Mouse (Mus musculus) intestine, embryonic 15.5 days (tissue): ENCODE measurements around the gene Arid1b. TPM values are rescaled to one million over a fixed set of nuclear protein-coding genes. Genes with fewer than 3 reads are reported as not detected.
"Not testable (repeated sequence)": the region's sequence is repeated elsewhere in the genome, so short reads cannot be mapped to it uniquely, and the experiment has no call there.

Experiments
- ATAC-seq: fragments of 200-750 bp; cut with Nextera tagmentation; 2 replicates; pipeline ENCODE4 v1.8.0; 2017; ENCODE audit warnings: moderate TSS enrichment, moderate library complexity
- H3K27ac ChIP-seq: fragments of 300-500 bp; sonication (generic); 2 replicates; pipeline ENCODE4 v1.5.1; 2015; ENCODE audit warnings: mild to moderate bottlenecking, inconsistent platforms
- H3K27me3 ChIP-seq: fragments of 300-500 bp; sonication (generic); replicated peaks from 2 replicates; pipeline ENCODE4 v1.6.1; 2015; ENCODE audit warnings: inconsistent platforms
- H3K36me3 ChIP-seq: fragments of 300-500 bp; sonication (generic); 2 replicates; pipeline ENCODE4 v1.6.1; 2015; ENCODE audit warnings: inconsistent platforms
- H3K4me1 ChIP-seq: fragments of 300-500 bp; sonication (generic); replicated peaks from 2 replicates; pipeline ENCODE4 v1.6.1; 2015; ENCODE audit warnings: inconsistent platforms
- H3K4me2 ChIP-seq: fragments of 300-500 bp; sonication (generic); replicated peaks from 2 replicates; pipeline ENCODE4 v1.6.1; 2015; ENCODE audit warnings: mild to moderate bottlenecking, inconsistent platforms
- H3K4me3 ChIP-seq: fragments of 300-500 bp; sonication (generic); replicated peaks from 2 replicates; pipeline ENCODE4 v1.5.1; 2015; ENCODE audit warnings: inconsistent platforms
- H3K9ac ChIP-seq: fragments of 300-500 bp; sonication (generic); 2 replicates; pipeline ENCODE4 v1.6.1; 2015; ENCODE audit warnings: inconsistent platforms
- H3K9me3 ChIP-seq: fragments of 300-500 bp; sonication (generic); 2 replicates; pipeline ENCODE4 v1.6.1; 2016; ENCODE audit warnings: inconsistent platforms
- WGBS: fragments of 180-500 bp; shearing (Covaris S2); methylation state at CpG from one replicate; pipeline ENCODE4 v1.1.7; 2015; 5-methylcytosine and 5-hydroxymethylcytosine counted together
- polyA plus RNA-seq: library from polyadenylated mRNA; unstranded; fragments of >200 nt; fragmentation: Nextera tagmentation; extraction: Ambion mirVana; gene quantifications from 2 replicates; pipeline ENCODE4 v1.2.1, GENCODE M21; 2015

Gene Arid1b
- polyA plus RNA-seq, 1 experiment from 2014 or later, result 9.1 TPM

GRCm38 (mm10) chr17:5085004-5085403 lies 90.9 kb downstream of the Arid1b start:
- peaks cover 55% of the 10 kb centered on the region for H3K4me1 ChIP-seq
- H3K27ac ChIP-seq, result no peak overlapping the region
- no peak overlapping the region for H3K4me3 ChIP-seq
- H3K9ac ChIP-seq, result no peak overlapping the region
- 50% methylated on average over 6 of the region's 6 CpGs for WGBS
- H3K36me3 ChIP-seq, result no peaks in the 10 kb centered on the region
- ATAC-seq, result 0 out of 2 replicates have a peak, but pooled peaks have one; percentile 4
- H3K27me3 ChIP-seq, result no peaks in the 10 kb centered on the region
- H3K4me2 ChIP-seq, result no peak overlapping the region
- no peaks in the 10 kb centered on the region for H3K9me3 ChIP-seq

- H3K4me2 ChIP-seq, result no peak overlapping the region
- 33% methylated on average over 5 of the region's 5 CpGs for WGBS
- H3K9ac ChIP-seq, result no peak overlapping the region
- peak; percentile 29; the same call in 1 of the 2 replicates for ATAC-seq
- no peaks in the 10 kb centered on the region for H3K36me3 ChIP-seq
- no peaks in the 10 kb centered on the region for H3K9me3 ChIP-seq
- no peak overlapping the region for H3K4me3 ChIP-seq
- peaks cover 60% of the 10 kb centered on the region for H3K4me1 ChIP-seq
- no peaks in the 10 kb centered on the region for H3K27me3 ChIP-seq
- 0 out of 2 replicates have a peak overlapping the region, but pooled peaks have one; percentile 36 for H3K27ac ChIP-seq
These were observed 91.8 kb downstream of the Arid1b start for GRCm38 (mm10) chr17:5085942-5086341.

DNA sequence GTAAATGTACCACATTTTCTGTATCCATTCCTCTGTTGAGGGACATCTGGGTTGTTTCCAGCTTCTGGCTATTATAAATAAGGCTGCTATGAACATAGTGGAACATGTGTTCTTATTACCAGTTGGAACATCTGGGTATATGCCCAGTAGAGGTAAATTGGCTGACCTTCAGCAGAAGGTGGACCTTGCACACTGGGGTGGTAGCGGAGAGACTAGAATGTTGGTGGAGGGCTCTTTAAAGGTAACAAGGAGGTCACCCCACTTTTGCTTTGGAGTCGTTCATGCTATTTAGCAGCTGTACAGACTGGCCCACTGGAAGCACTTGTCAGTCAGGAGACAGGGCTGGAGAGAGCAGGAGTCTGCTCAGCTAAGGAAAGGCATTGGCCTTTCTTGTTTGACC lies 94.1 kb downstream of the Arid1b start:
- not testable (repeated sequence) for H3K27me3 ChIP-seq, ATAC-seq, H3K9me3 ChIP-seq, H3K4me3 ChIP-seq, H3K4me2 ChIP-seq, H3K9ac ChIP-seq, H3K36me3 ChIP-seq, H3K27ac ChIP-seq
- 77% methylated on average over 2 of the region's 2 CpGs for WGBS
- peaks cover 50% of the 10 kb centered on the region for H3K4me1 ChIP-seq

- peaks cover 48% of the 10 kb centered on the region for H3K4me1 ChIP-seq
- ATAC-seq, result no peak
- no peak overlapping the region for H3K9ac ChIP-seq
- H3K27me3 ChIP-seq, result no peaks in the 10 kb centered on the region
- no peak overlapping the region for H3K4me3 ChIP-seq
- H3K27ac ChIP-seq, result no peak overlapping the region
- WGBS, result 51% methylated on average over 5 of the region's 5 CpGs
- no peaks in the 10 kb centered on the region for H3K36me3 ChIP-seq
- H3K9me3 ChIP-seq, result no peaks in the 10 kb centered on the region
- no peak overlapping the region for H3K4me2 ChIP-seq
These were observed 94.7 kb downstream of the Arid1b start for GRCm38 (mm10) chr17:5088822-5089221.

DNA sequence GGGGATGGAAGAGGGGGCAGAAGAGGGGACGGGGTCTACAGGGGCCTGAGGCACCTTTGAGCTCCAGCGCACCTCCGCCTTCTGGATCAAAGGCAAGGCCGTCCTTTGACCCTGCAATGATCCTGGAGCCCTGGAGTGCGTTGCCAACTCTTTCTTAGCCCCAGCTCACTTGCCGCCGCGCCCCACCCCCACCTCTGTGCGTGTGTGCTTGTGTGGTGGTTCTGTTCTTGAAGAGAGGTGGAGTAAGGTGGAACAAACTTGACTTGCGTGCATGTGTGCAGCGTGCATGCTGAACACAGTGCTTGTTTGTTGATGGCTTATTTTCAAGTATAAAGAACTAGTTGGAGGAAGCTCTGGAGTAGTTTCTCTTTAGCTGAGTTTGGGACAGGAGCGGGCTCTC lies 95.4 kb downstream of the Arid1b start:
- no peak overlapping the region for H3K9ac ChIP-seq
- peaks cover 41% of the 10 kb centered on the region for H3K4me1 ChIP-seq
- H3K27me3 ChIP-seq, result no peaks in the 10 kb centered on the region
- 18% methylated on average over 12 of the region's 12 CpGs for WGBS
- ATAC-seq, result peak; percentile 76
- H3K4me3 ChIP-seq, result no peak overlapping the region
- no peaks in the 10 kb centered on the region for H3K9me3 ChIP-seq
- 0 out of 2 replicates have a peak overlapping the region, but pooled peaks have one; percentile 32 for H3K27ac ChIP-seq
- peak overlapping the region; percentile 47 for H3K4me2 ChIP-seq
- no peaks in the 10 kb centered on the region for H3K36me3 ChIP-seq

- Histone ChIP-seq H3K9ac (no peak overlapping the region), H3K4me3 (no peak overlapping the region), H3K9me3 (no peaks in the 10 kb centered on the region), H3K4me2 (no peak overlapping the region), H3K4me1 (peaks cover 27% of the 10 kb centered on the region), H3K36me3 (no peaks in the 10 kb centered on the region), H3K27me3 (no peaks in the 10 kb centered on the region), H3K27ac (no peak overlapping the region)
- WGBS, result 77% methylated on average over 16 of the region's 16 CpGs
- no peak for ATAC-seq
These were observed 97.4 kb downstream of the Arid1b start for GRCm38 (mm10) chr17:5091490-5091889.

- 58% methylated on average over 10 of the region's 10 CpGs for WGBS
- Histone ChIP-seq H3K36me3 (no peaks in the 10 kb centered on the region), H3K27ac (no peak overlapping the region), H3K4me3 (no peak overlapping the region), H3K9me3 (no peaks in the 10 kb centered on the region), H3K4me2 (no peak overlapping the region), H3K9ac (no peak overlapping the region), H3K27me3 (no peaks in the 10 kb centered on the region), H3K4me1 (peaks cover 26% of the 10 kb centered on the region)
- no peak for ATAC-seq
These were observed 97.8 kb downstream of the Arid1b start for GRCm38 (mm10) chr17:5091934-5092333.

GRCm38 (mm10) chr17:5093343-5093742 lies 99.2 kb downstream of the Arid1b start:
- H3K27me3 ChIP-seq, H3K36me3 ChIP-seq, H3K9ac ChIP-seq, H3K27ac ChIP-seq, H3K4me3 ChIP-seq, H3K9me3 ChIP-seq, ATAC-seq, H3K4me2 ChIP-seq: not testable (repeated sequence)
- H3K4me1 ChIP-seq, result peaks cover 32% of the 10 kb centered on the region
- 66% methylated on average over 2 of the region's 2 CpGs for WGBS

DNA sequence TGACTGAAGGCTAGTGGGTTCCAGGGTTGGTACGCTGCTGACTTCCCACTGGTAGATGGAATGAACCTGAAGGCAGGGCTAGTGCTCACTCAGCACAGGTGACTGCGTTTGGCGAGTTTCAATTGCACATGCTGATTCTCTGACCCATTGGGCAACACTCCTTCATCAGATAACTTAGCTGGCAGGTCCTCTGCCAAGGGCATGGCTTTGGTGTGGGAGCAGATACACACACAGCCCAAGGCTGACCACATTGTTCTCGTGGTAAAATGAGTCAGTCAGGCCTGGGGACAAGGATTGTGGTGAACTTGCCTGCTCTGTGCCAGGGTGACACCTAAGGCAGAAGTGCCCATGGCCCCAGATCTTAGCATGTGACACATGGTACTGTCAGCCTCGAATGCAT lies 100.5 kb downstream of the Arid1b start:
- Histone ChIP-seq H3K27ac (no peak overlapping the region), H3K9me3 (no peaks in the 10 kb centered on the region), H3K4me1 (peaks cover 26% of the 10 kb centered on the region), H3K9ac (no peak overlapping the region), H3K27me3 (no peaks in the 10 kb centered on the region), H3K36me3 (no peaks in the 10 kb centered on the region), H3K4me2 (no peak overlapping the region), H3K4me3 (no peak overlapping the region)
- WGBS, result 80% methylated on average over 5 of the region's 5 CpGs
- no peak for ATAC-seq

DNA sequence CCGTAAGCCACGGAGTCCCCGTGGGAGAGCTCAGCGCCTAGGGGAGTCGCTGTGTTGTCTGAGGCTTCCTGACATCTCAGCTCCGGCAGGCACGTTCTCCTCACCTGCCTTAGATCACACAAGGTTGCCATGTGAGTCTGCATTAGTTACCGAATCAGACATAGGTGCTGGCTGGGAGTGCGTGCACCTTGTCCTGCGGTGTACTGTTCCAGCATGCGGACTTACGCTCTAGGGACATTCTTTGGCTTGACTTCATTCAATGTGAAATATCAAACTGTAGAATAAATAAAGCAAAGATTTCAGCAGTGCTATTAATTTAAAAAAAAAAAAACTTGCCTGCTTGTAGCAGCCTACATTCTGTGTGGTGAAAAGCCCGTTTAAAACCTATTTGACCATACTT lies 101.6 kb downstream of the Arid1b start:
- 0 out of 2 replicates have a peak overlapping the region, but pooled peaks have one; percentile 3 for H3K27ac ChIP-seq
- H3K36me3 ChIP-seq, result no peaks in the 10 kb centered on the region
- 83% methylated on average over 13 of the region's 13 CpGs for WGBS
- H3K4me3 ChIP-seq, result no peak overlapping the region
- H3K4me1 ChIP-seq, result peaks cover 17% of the 10 kb centered on the region
- no peak for ATAC-seq
- no peaks in the 10 kb centered on the region for H3K9me3 ChIP-seq
- H3K9ac ChIP-seq, result no peak overlapping the region
- H3K27me3 ChIP-seq, result no peaks in the 10 kb centered on the region
- no peak overlapping the region for H3K4me2 ChIP-seq

DNA sequence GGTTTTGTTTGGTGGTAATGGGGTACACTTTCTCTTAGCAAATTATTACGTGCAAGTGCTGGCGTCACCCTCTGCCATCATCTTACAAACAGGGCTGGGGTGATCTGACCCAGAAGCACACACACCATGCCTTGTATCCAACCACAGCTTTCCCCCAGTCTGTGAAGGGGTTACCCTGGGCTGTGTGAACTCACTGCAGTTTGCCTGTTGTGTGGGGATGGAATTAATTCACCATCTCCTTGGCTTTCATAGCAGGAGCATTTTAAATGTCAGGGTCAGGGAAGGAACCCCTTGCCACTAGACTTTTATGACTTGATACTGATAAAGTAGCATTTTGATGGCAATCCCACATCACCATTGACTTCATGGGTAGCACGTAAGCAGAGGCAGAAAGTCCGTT lies 102.9 kb downstream of the Arid1b start:
- H3K4me1 ChIP-seq, result peaks cover 12% of the 10 kb centered on the region
- 89% methylated on average over 4 of the region's 4 CpGs for WGBS

DNA sequence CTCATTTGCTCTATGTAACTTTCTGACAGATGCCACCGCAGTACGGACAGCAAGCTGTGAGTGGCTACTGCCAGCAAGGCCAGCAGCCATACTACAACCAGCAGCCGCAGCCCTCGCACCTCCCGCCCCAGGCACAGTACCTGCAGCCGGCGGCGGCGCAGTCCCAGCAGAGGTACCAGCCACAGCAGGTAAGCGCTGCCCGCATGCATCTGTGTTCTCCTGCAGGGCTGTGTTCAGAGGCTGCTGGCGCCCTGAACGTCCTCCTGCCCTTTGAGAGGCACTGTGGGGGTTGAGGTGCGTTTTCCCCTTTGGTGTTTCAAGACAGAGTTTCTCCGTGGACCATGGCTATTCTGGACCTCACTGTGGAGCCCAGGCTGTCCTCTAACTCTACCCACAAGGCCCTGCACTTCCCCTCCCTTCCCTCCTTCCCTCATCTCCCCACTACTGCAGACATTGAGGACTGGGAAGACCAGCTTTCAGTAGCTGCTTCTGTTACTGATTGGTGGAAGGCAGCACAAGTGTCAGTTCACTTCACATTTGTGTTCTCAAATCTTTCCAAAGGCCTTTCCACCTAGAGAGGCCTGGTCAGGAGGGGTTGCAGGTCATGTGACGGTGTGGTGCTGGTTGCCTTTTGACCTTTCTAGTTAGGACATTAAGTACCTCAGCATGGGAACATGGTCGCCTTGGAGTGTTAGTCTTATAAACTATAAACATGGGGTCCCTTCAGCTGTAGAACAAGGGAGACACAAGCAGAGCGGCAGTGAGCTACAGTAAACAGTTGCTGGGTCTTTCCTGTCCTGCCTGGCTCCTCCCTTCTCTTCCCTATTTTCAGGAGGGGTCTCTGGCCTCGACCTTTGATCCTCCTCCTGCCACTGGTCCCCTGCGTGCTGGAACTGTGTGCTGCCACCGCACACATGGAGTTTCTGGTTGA lies 103.7 kb downstream of the Arid1b start:
- no peak overlapping the region for H3K4me3 ChIP-seq
- no peak overlapping the region for H3K27ac ChIP-seq
- H3K4me2 ChIP-seq, result no peak overlapping the region
- ATAC-seq, result 0 out of 2 replicates have a peak, but pooled peaks have one; percentile 11
- 65% methylated on average over 21 of the region's 21 CpGs for WGBS
- no peaks in the 10 kb centered on the region for H3K9me3 ChIP-seq
- H3K4me1 ChIP-seq, result peaks cover 12% of the 10 kb centered on the region
- no peak overlapping the region for H3K9ac ChIP-seq
- H3K36me3 ChIP-seq, result no peaks in the 10 kb centered on the region
- no peaks in the 10 kb centered on the region for H3K27me3 ChIP-seq

More for the DNA sequence above, 102.9 kb downstream of the Arid1b start:
- no peak for ATAC-seq
- Histone ChIP-seq H3K36me3 (no peaks in the 10 kb centered on the region), H3K4me3 (no peak overlapping the region), H3K9me3 (no peaks in the 10 kb centered on the region), H3K4me2 (no peak overlapping the region), H3K27me3 (no peaks in the 10 kb centered on the region), H3K9ac (no peak overlapping the region), H3K27ac (no peak overlapping the region)

DNA sequence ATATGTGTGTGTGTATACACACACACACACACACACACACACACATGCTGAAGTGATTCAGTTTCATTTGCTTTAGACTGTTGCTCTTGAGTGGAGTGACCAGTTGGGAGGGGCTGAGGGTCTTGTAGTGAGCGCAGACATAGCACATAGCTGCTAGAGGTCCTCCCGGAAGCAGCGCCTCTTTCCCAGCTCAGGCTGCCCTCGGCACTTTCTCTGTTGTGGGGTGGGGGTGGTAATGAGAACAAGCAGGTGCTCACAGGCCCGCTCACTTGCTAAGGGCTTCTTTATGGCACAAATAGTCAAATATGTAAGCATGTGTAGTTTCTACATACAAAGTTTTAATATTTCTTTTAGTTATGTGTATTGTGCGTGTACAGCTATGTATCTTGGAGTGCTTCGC lies 104.6 kb downstream of the Arid1b start:
- Histone ChIP-seq H3K36me3 (no peaks in the 10 kb centered on the region), H3K27ac (no peak overlapping the region), H3K4me2 (no peak overlapping the region), H3K4me3 (no peak overlapping the region), H3K9ac (no peak overlapping the region), H3K9me3 (no peaks in the 10 kb centered on the region), H3K4me1 (peaks cover 12% of the 10 kb centered on the region), H3K27me3 (no peaks in the 10 kb centered on the region)
- ATAC-seq, result peak; percentile 55
- WGBS, result 64% methylated on average over 7 of the region's 7 CpGs
